Mouse (Mus musculus) megakaryocyte, embryonic 14.5 days (primary cell): ENCODE data around the gene Irx5.

ENCODE experiments used
- FLI1 ChIP-seq: IDR thresholded peaks from 2 replicates; pipeline ENCODE4 v1.6.1; 2012; ENCODE audit warnings: low read length, inconsistent platforms, mixed read lengths
- GATA1 ChIP-seq: IDR thresholded peaks from 3 replicates; pipeline ENCODE4 v1.6.1; 2012; ENCODE audit warnings: mixed read lengths, low read length, inconsistent platforms, borderline replicate concordance

DNA sequence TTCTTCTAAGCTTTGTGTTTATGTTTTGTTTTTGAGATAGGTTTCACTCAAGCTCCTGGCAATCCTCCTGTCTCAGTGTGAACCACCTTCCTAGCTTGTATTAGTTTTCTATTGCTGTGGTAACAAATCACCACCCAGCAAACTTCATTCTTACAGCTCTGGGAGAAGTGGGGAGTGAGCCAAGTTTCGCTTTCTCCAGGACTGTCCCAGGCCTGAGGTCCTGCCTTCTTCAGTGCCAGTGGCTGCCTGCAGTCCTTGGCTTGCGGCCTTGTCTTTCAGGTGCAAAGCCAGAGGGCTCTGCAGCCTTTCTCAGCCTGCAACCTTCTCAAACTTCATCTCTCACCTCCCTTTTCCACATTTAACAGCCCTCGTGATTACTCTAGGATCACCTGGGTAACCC is 25.6 kb upstream of the Irx5 start:
- TF ChIP-seq GATA1: no peak
- TF ChIP-seq FLI1: no peak
